Mouse (Mus musculus): ENCODE results near the gene Twist2. TPM values are rescaled to one million over a fixed set of nuclear protein-coding genes. Genes with fewer than 3 reads are reported as not detected.
A peak's percentile ranks its signal among the peaks of the same experiment; 100 is the strongest.

The Twist2 gene
- polyA plus RNA-seq, 1 experiment from 2014 or later, result 40.2 TPM

- no peak for DNase-seq (ENCODE audit: low spot score)
- no peaks in the 10 kb centered on the region for H3K27me3 ChIP-seq (ENCODE audit: low read depth, poor library complexity, severe bottlenecking)
- no peaks in the 10 kb centered on the region for H3K36me3 ChIP-seq
- H3K27ac ChIP-seq, result no peak overlapping the region
- 90% methylated on average over 4 of the region's 4 CpGs for WGBS
- H3K4me3 ChIP-seq, result no peak overlapping the region
- H3K9me3 ChIP-seq (replicated peaks), result no peaks in the 10 kb centered on the region
- H3K4me1 ChIP-seq, result 0 out of 2 replicates have a peak, but pooled peaks cover 3% of the 10 kb centered on the region
Observed at GRCm38 (mm10) chr1:91779819-91780218, 21.4 kb upstream of the Twist2 start.

- DNase-seq (ENCODE audit: low spot score), result no peak
- Histone ChIP-seq H3K27me3 (ENCODE audit: low read depth, poor library complexity, severe bottlenecking) (no peaks in the 10 kb centered on the region), H3K9me3 (replicated peaks) (no peaks in the 10 kb centered on the region), H3K4me1 (no peaks in the 10 kb centered on the region), H3K4me3 (no peak overlapping the region), H3K36me3 (no peaks in the 10 kb centered on the region), H3K27ac (no peak overlapping the region)
- 83% methylated on average over 7 of the region's 7 CpGs for WGBS
Observed at GRCm38 (mm10) chr1:91781182-91781581, 20.1 kb upstream of the Twist2 start.

- Histone ChIP-seq H3K36me3 (no peaks in the 10 kb centered on the region), H3K4me1 (peaks cover 3% of the 10 kb centered on the region; the same call in 1 of the 2 replicates), H3K9me3 (replicated peaks) (no peaks in the 10 kb centered on the region), H3K27me3 (ENCODE audit: low read depth, poor library complexity, severe bottlenecking) (no peaks in the 10 kb centered on the region), H3K27ac (no peak overlapping the region), H3K4me3 (no peak overlapping the region)
- no peak for DNase-seq (ENCODE audit: low spot score)
- 90% methylated on average over 3 of the region's 3 CpGs for WGBS
Observed at GRCm38 (mm10) chr1:91784162-91784561, 17.1 kb upstream of the Twist2 start.

- 54% methylated on average over 3 of the region's 3 CpGs for WGBS
- Histone ChIP-seq H3K27ac (peak overlapping the region; percentile 94), H3K9me3 (replicated peaks) (no peaks in the 10 kb centered on the region), H3K4me3 (peak overlapping the region; percentile 80), H3K27me3 (ENCODE audit: low read depth, poor library complexity, severe bottlenecking) (peaks cover 29% of the 10 kb centered on the region), H3K4me1 (peaks cover 59% of the 10 kb centered on the region), H3K36me3 (0 out of 2 replicates have a peak, but pooled peaks cover 2% of the 10 kb centered on the region)
- no peak for DNase-seq (ENCODE audit: low spot score)
Observed at GRCm38 (mm10) chr1:91799323-91799722, 1.9 kb upstream of the Twist2 start.

GRCm38 (mm10) chr1:91800348-91800747 lies 913 bp upstream of the Twist2 start:
- H3K4me3 ChIP-seq, result peak overlapping the region; percentile 80
- H3K4me1 ChIP-seq, result peaks cover 62% of the 10 kb centered on the region
- H3K36me3 ChIP-seq, result 0 out of 2 replicates have a peak, but pooled peaks cover 2% of the 10 kb centered on the region
- no peaks in the 10 kb centered on the region for H3K9me3 ChIP-seq (replicated peaks)
- peak overlapping the region; percentile 94 for H3K27ac ChIP-seq
- peak; percentile 83 for DNase-seq (ENCODE audit: low spot score)
- WGBS, result 5% methylated on average over 13 of the region's 13 CpGs
- H3K27me3 ChIP-seq (ENCODE audit: low read depth, poor library complexity, severe bottlenecking), result peaks cover 29% of the 10 kb centered on the region

GRCm38 (mm10) chr1:91801844-91802366 lies 644 bp downstream of the Twist2 start:
- peaks cover 29% of the 10 kb centered on the region for H3K27me3 ChIP-seq (ENCODE audit: low read depth, poor library complexity, severe bottlenecking)
- H3K4me1 ChIP-seq, result peaks cover 69% of the 10 kb centered on the region
- H3K4me3 ChIP-seq, result peak overlapping the region; percentile 80
- H3K36me3 ChIP-seq, result peaks cover 7% of the 10 kb centered on the region; the same call in 1 of the 2 replicates
- WGBS, result 1% methylated on average over 45 of the region's 45 CpGs
- DNase-seq (ENCODE audit: low spot score), result peak; percentile 65
- H3K27ac ChIP-seq, result peak overlapping the region; percentile 94
- no peaks in the 10 kb centered on the region for H3K9me3 ChIP-seq (replicated peaks)

- peak; percentile 56 for DNase-seq (ENCODE audit: low spot score)
- Histone ChIP-seq H3K27ac (peak overlapping the region; percentile 94), H3K4me1 (peaks cover 76% of the 10 kb centered on the region), H3K9me3 (replicated peaks) (no peaks in the 10 kb centered on the region), H3K4me3 (peak overlapping the region; percentile 80), H3K36me3 (peaks cover 7% of the 10 kb centered on the region; the same call in 1 of the 2 replicates), H3K27me3 (ENCODE audit: low read depth, poor library complexity, severe bottlenecking) (peaks cover 29% of the 10 kb centered on the region)
- WGBS, result 6% methylated on average over 30 of the region's 30 CpGs
Observed at GRCm38 (mm10) chr1:91802406-91803121, 1.3 kb downstream of the Twist2 start.

- Histone ChIP-seq H3K36me3 (peaks cover 7% of the 10 kb centered on the region; the same call in 1 of the 2 replicates), H3K27ac (no peak overlapping the region), H3K4me3 (peak overlapping the region; percentile 80), H3K9me3 (replicated peaks) (no peaks in the 10 kb centered on the region), H3K4me1 (peaks cover 74% of the 10 kb centered on the region), H3K27me3 (ENCODE audit: low read depth, poor library complexity, severe bottlenecking) (peaks cover 29% of the 10 kb centered on the region)
- 54% methylated on average over 6 of the region's 6 CpGs for WGBS
- no peak for DNase-seq (ENCODE audit: low spot score)
Observed at GRCm38 (mm10) chr1:91803416-91803815, 2.2 kb downstream of the Twist2 start.

- Histone ChIP-seq H3K36me3 (peaks cover 16% of the 10 kb centered on the region; the same call in 1 of the 2 replicates), H3K4me3 (no peak overlapping the region), H3K27me3 (ENCODE audit: low read depth, poor library complexity, severe bottlenecking) (no peaks in the 10 kb centered on the region), H3K4me1 (peaks cover 40% of the 10 kb centered on the region), H3K27ac (no peak overlapping the region), H3K9me3 (replicated peaks) (no peaks in the 10 kb centered on the region)
- no peak for DNase-seq (ENCODE audit: low spot score)
- WGBS, result 65% methylated on average over 3 of the region's 3 CpGs
Observed at GRCm38 (mm10) chr1:91816067-91816466, 14.8 kb downstream of the Twist2 start.

- H3K4me1 ChIP-seq, result peaks cover 38% of the 10 kb centered on the region
Observed at GRCm38 (mm10) chr1:91816571-91816970, 15.3 kb downstream of the Twist2 start.

GRCm38 (mm10) chr1:91819237-91819636 lies 18.0 kb downstream of the Twist2 start:
- peak; percentile 69 for DNase-seq (ENCODE audit: low spot score)
- Histone ChIP-seq H3K27me3 (ENCODE audit: low read depth, poor library complexity, severe bottlenecking) (no peaks in the 10 kb centered on the region), H3K9me3 (replicated peaks) (no peaks in the 10 kb centered on the region), H3K4me1 (peaks cover 50% of the 10 kb centered on the region), H3K27ac (0 out of 2 replicates have a peak overlapping the region, but pooled peaks have one; percentile 20), H3K4me3 (no peak overlapping the region), H3K36me3 (peaks cover 13% of the 10 kb centered on the region; the same call in 1 of the 2 replicates)
- WGBS, result 51% methylated on average over 9 of the region's 9 CpGs

More at GRCm38 (mm10) chr1:91816571-91816970, 15.3 kb downstream of the Twist2 start:
- 19% methylated on average over 6 of the region's 6 CpGs for WGBS
- no peak for DNase-seq (ENCODE audit: low spot score)
- H3K4me3 ChIP-seq, result no peak overlapping the region
- no peaks in the 10 kb centered on the region for H3K9me3 ChIP-seq (replicated peaks)
- no peak overlapping the region for H3K27ac ChIP-seq
- peaks cover 16% of the 10 kb centered on the region; the same call in 1 of the 2 replicates for H3K36me3 ChIP-seq
- H3K27me3 ChIP-seq (ENCODE audit: low read depth, poor library complexity, severe bottlenecking), result no peaks in the 10 kb centered on the region

- DNase-seq (ENCODE audit: low spot score), result no peak
- WGBS, result 89% methylated on average over 10 of the region's 10 CpGs
- Histone ChIP-seq H3K9me3 (replicated peaks) (no peaks in the 10 kb centered on the region), H3K4me3 (no peak overlapping the region), H3K27me3 (ENCODE audit: low read depth, poor library complexity, severe bottlenecking) (no peaks in the 10 kb centered on the region), H3K36me3 (peaks cover 13% of the 10 kb centered on the region; the same call in 1 of the 2 replicates), H3K4me1 (peaks cover 59% of the 10 kb centered on the region), H3K27ac (no peak overlapping the region)
Observed at GRCm38 (mm10) chr1:91820531-91820930, 19.3 kb downstream of the Twist2 start.

GRCm38 (mm10) chr1:91822316-91822824 lies 21.1 kb downstream of the Twist2 start:
- Histone ChIP-seq H3K36me3 (peaks cover 13% of the 10 kb centered on the region; the same call in 1 of the 2 replicates), H3K27me3 (ENCODE audit: low read depth, poor library complexity, severe bottlenecking) (no peaks in the 10 kb centered on the region), H3K27ac (no peak overlapping the region), H3K9me3 (replicated peaks) (no peaks in the 10 kb centered on the region), H3K4me1 (peaks cover 61% of the 10 kb centered on the region), H3K4me3 (no peak overlapping the region)
- DNase-seq (ENCODE audit: low spot score), result no peak
- WGBS, result 86% methylated on average over 4 of the region's 4 CpGs

All from limb, embryonic 10.5 days (tissue).